Mouse (Mus musculus): ENCODE results near the gene Fam78a.

Fam78a gene

DNA sequence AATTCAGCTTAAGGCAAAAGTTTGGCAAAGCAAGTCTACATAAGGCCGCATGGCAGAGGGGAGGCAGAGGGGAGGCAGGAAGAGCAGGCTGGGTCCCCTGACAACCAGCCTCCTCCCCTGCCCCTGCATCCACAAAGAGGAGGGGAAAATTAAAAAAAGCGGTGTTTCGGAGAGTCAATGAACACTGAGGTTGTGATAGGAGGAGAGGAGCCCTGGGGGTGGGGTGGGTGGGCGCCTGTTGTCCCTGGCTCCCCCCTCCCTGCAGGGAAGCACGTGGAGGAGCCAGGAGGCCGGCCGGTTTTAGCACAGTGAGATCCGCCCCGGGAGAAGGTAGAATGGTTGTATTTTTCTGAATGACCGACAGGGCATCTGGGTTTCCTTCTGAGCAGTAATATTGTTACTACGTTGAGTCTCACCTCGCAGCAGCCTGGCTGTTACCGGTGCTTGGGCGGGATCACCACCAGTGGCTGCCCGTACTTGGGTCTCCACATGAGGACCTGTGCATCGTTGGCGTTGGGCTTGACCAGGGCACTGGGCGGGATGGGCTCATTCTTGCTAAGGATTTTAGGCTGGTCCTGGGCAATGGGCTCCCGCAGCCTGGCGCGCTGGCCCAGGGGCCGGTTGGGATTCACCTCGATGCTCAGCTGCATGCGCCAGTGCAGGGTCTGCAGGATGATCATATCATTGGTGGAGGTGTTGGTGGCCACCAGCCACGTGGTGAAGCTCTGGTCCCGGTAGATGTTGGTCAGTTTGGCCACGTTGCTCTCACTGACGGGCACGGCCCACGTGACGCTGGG lies 15.6 kb downstream of the Fam78a start:
- DNase-seq (ENCODE audit: low read depth, low spot score): no peak

GRCm38 (mm10) chr2:32066005-32066404 lies 18.7 kb downstream of the Fam78a start:
- DNase-seq (ENCODE audit: low read depth, low spot score): no peak

DNA sequence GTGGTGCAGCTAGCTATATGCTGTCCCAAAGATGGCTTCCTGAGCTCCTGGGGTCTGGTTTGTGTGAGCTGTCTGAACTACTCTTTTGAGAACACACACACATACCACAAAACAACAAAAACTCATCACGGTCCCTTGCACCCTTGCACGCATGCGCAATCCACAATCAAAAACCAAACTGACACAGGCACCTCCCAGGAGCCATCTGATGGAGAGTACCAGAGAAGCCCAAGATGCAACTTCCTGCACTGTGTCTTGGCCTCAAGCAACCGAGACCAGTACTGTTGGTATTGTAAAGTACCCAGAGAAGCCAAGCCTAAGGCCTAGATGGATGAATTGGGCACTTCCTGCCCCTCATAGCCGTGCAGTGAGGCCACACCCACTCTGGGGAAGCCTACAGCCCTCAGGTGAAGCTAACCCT lies 19.3 kb downstream of the Fam78a start:
- no peak for DNase-seq (ENCODE audit: low read depth, low spot score)

- DNase-seq (ENCODE audit: low read depth, low spot score): no peak
Measured at GRCm38 (mm10) chr2:32064913-32065312, 19.7 kb downstream of the Fam78a start.

- DNase-seq (ENCODE audit: low read depth, low spot score): no peak
Measured at GRCm38 (mm10) chr2:32063451-32064151, 21.1 kb downstream of the Fam78a start.

DNA sequence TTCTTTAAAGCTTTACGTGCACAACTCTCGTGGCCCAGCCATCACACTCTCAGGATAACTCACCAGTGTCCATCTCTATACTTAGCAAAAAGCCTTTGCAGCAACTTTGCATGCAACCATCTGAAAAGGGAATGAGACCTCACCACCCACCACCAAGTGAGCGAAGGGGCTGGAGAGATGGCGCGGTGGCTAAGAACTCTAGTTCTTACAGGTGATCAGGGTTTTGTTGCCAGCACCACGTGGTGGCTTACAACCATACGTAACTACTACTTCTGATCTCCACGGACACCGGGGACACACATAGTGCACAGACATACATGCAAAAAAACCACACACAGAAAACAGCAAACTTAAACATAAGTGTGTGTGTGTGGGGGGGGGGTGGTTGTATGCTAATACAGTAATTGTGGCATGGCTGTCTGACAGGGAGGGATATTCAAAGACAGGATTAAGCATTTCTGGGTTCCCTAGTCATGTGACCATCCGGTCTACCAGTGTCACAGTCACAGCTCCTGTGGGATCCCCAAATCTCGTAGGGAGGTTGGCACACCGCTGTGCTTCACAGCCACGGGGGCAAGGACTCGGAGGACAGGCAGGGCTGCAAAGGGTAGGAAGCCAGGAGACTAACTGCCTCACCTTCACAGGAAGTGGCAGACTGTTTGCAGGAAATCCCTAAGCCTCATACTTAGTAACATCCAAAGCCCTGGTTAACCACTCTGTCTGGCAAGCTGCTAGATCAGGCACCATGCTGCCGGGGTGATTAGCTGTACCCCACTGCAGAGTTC lies 21.8 kb downstream of the Fam78a start:
- DNase-seq (ENCODE audit: low read depth, low spot score): no peak

DNA sequence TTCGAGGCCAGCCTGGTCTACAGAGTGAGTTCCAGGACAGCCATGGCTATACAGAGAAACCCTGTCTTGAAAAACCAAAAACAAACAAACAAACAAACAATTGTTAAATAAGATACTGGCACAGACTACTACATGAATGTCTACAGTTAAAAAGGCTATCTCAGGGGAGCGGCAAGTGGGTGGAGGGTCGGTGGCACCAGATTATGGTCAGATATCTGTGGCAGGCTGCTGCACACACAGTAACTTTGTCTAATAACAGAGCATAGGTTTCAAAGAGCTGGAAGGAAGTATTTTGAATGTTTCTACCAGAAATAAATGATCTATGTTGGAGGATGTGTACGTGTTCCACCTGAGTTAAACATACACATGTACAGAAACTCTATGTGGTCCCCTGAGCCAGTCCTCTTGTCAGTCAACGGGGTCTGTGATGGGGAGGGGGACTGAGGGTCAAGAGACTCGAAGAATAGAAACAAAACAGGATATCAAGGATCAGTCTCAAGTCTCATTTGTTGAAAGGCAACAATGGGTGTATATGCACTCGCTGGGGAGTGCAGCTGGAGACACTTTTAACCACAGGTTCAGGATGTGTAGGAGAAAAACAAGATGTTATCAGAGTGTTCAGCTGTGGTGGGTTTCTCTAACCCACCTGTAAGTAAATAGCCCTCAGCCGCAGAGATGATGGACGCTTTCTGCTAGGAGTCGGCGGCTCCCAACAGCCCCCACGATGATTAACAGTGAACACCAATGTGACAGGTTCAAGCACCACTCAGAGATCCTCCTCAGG lies 22.7 kb downstream of the Fam78a start:
- no peak for DNase-seq (ENCODE audit: low read depth, low spot score)

DNA sequence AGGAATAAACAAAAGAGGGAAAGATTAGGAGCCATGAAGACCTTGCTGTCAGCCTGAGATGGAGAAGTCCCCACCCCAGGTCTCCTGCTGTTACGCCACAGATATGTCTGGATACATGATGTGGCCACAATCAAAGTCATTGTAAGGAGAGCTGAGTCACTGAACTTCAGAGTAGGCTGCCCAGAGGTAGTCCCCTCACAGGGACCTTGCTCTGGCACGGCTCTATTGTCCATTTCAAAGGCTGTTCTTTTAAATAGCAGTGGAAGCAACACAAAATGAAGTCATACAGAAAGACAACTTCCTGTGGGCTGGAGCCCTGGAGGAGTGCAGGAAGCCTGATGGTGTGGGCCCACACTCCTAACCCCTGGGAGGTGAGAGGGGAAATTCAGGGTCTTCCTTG lies 23.5 kb downstream of the Fam78a start:
- no peak for DNase-seq (ENCODE audit: low read depth, low spot score)

DNA sequence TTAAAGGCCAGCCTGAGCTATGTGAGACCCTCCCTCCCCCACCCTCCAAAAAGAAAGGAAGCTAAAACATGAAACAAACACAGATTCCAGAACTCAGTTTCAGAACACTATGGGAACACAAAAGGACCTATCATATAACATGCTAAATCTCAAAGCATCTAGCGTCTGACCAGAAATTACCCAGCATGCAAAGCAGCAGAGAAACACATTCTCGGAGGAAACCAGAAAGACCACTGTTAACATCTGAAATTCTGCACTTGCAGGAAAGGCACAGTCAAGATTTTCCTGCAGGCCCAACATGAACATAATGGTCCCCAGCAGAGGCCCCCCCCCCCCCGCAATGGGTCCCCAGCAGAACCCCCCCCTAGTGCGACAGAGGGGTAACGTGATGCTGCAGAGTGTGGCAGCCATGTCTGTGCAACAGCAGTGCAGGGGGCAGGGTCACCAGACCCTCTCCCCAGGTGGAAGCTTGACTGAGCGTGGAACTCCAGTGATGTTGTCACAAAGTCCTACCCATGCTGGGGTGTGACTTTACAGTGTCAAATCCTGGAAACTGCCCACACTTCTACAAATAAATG lies 24.3 kb downstream of the Fam78a start:
- DNase-seq (ENCODE audit: low read depth, low spot score): no peak

DNA sequence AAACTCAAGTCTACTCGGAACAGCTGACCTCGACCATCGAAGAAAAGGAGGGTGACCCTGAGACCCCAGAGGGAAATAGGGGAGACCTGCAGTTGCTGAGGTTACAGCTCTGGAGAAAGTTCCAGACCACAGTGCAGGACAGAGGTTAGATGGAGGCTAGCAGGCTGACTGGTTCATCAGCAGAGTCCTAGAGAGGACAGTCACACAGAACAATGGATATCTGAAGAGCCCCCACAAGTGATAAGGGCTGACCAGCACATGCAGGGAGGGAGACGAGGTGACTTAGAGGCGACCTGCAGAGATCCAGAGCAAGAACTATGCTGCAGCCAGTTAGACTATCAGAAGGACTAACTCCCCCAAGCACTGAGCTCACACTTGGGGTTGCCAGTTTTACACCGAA lies 25.0 kb downstream of the Fam78a start:
- DNase-seq (ENCODE audit: low read depth, low spot score): no peak

GRCm38 (mm10) chr2:32058716-32059115 lies 25.9 kb downstream of the Fam78a start:
- DNase-seq (ENCODE audit: low read depth, low spot score): no peak

GRCm38 (mm10) chr2:32058241-32058640 lies 26.4 kb downstream of the Fam78a start:
- DNase-seq (ENCODE audit: low read depth, low spot score): no peak

DNA sequence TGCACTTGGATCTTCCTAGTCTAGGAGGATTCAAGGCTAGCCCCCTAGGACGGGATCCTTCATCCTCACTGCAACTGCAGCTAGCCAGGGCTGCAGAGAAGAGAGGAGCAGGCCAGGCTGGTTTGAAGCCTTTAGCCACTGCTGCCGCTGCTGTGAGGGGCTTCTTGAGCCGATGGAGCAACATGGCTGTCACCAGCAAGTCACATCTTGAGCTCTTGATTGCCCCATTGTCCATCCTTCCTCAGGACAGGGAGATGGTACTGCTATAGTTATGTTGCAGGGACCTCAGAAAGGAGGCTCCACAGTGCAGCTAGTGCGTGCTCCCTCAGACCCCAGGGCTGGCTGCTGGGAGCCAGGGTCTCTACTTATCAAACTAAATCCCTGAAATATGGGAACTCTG lies 26.9 kb downstream of the Fam78a start:
- DNase-seq (ENCODE audit: low read depth, low spot score): no peak

DNA sequence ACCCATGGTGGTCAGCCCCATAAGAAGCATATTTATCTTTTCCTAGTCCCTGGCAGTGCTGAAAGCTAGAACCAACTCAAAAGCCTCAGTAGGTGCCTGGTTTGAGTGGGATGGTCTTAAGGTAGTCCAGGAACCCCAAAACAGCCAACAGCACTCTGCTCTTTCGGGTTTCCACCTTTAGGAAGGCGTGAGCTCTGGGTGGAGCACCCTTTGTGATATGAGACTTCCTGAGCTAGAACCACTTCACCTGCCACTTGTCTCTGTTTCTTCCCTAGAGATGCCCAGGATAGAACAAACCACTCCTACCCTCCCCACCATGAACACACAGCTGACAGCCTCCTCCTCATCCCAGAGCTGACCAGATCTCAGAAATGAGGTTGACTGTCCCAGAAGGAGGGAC lies 27.3 kb downstream of the Fam78a start:
- no peak for DNase-seq (ENCODE audit: low read depth, low spot score)

DNA sequence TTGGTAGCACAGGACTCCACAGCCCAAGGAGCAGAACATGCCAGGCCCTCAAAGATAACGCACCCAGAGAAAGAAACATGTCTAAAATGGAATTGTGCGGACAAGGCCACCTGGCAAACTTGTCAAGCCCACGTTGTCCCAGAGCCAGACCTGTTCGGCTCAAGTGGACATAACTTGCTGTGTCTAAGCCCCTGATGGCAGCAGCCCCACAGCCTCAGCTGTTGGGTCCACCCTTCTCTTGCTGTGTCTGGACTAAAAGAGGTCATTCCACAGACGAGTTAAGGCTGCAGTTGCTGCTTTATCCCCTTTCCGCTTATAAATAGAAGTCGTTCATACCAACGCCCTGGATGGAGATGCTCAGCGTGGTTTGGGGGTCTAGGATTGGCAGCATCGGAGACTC lies 28.1 kb downstream of the Fam78a start:
- no peak for DNase-seq (ENCODE audit: low read depth, low spot score)

- no peak for DNase-seq (ENCODE audit: low read depth, low spot score)
Measured at GRCm38 (mm10) chr2:32055357-32055965, 29.2 kb downstream of the Fam78a start.

DNA sequence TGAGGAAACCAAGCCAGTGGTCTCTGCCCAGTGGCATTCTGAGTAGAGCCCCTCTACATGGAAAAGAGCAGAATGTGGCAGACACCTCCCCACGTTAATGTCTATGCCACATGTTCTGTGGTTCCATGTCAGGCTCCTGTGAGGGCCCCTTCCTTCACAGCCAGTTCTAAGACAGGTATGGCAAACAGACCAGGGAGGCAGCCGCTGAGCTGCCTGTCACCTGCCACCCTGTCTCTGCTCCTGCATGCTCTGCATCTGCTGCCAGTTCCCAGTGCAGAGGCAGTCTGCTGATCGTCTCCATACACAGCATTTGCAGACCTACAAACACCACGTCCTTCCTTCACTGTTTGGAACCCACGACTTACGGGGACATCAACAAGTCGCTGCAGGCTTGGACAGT lies 32.2 kb downstream of the Fam78a start:
- no peak for DNase-seq (ENCODE audit: low read depth, low spot score)

- no peak for DNase-seq (ENCODE audit: low read depth, low spot score)
Measured at GRCm38 (mm10) chr2:32051791-32052190, 32.9 kb downstream of the Fam78a start.

DNA sequence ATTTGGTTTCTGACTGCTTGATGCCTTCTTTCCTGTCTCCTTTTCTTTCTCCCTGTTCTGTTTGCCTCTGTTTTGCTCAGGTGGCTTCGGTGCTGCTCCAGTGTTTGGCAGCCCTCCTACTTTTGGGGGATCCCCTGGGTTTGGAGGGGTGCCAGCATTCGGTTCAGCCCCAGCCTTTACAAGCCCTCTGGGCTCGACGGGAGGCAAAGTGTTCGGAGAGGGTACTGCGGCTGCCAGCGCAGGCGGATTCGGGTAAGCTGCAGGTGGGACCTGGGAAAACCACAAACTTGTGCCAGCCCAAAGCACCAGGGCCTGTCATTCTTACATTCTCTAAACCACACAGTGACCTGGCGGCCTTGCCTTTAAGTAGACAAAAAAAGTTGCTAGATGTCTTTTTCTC lies 37.3 kb downstream of the Fam78a start:
- no peak for DNase-seq (ENCODE audit: low read depth, low spot score)

DNA sequence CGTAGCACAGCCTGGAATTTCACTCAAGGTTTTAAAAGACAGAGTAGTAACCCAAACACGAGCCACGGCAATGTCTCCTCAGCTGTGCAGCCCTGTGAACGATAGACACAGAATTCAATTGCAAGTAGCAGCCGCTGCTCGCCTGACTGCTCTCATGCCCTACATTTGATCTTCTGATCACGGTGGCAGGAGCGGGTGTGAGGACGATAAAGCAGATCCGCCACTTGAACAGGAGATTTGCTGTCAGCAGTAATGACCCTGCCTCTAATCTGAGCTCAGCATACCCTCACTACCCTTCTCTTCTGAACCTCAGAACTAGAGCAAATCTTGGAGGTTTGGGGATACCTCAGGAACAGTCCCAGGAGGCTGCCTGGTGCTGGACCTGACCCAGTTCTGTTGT lies 38.6 kb downstream of the Fam78a start:
- DNase-seq (ENCODE audit: low read depth, low spot score): peak; percentile 33

- DNase-seq (ENCODE audit: low read depth, low spot score): no peak
Measured at GRCm38 (mm10) chr2:32045375-32045774, 39.3 kb downstream of the Fam78a start.

Measured in brain, adult 2 months (tissue).